Mouse (Mus musculus): Measurements from ENCODE around the gene Gm11027.
"Not testable (repeated sequence)": the region's sequence is repeated elsewhere in the genome, so short reads cannot be mapped to it uniquely, and the experiment has no call there.

Gm11027 gene

DNA sequence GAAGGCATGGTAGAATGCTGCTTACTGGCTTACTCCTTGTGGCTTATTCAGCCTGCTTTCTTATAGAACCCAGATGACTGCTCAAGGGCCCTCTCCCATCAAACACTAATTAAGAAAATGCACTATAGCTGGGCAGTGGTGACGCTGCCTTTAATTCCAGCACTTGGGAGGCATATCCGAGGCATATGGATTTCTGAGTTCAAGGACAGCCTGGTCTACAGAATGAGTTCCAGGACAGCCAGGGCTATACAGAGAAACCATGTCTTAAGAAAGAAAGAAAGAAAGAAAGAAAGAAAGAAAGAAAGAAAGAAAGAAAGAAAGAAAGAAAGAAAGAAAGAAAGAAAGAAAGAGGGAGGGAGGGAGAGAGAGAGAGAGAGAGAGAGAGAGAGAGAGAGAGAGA, at the start of gene Gm11027:
Gene Gm11027 (plus strand): TSS at position 301 of the 400 bp plus-strand sequence.
- not testable (repeated sequence) for DNase-seq (ENCODE audit: low spot score in 2 of 2)

DNA sequence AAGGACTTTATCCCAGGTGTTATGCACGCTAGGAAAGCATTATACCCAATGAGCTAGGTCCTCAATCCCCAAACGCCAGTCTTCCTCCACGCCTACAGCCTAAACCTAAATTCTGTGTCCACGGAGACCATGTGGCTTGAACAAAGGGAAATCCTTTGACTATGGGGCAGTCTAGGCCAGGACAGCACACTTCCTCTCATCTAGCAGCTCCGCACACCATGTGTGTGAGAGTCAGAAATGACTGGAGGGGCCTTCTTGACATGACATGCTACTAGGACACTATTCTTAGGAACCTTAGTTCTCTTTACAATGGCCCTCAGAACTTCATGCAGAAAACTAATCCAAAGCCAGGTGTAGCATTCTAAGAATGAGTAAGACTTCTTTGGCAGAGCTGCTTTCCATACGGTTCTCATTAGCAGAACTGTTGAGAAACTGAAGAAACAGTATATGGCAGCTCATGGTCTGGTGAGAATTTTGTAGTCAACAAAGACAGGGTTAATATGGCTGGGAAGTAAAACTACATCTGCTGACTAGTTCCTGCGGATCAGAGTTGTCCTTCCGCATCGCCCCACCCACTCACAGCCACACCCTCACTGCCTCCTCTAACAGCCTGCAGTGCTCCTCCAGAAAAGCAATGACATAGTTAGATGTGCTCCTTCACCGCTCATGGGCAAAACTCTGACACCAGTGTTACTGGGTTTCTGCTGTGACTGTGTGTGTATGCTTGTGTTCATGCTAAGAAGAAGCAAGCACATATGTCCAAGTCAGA, 48.7 kb upstream of the Gm11027 start:
- no peak for DNase-seq (ENCODE audit: low spot score in 2 of 2)

DNA sequence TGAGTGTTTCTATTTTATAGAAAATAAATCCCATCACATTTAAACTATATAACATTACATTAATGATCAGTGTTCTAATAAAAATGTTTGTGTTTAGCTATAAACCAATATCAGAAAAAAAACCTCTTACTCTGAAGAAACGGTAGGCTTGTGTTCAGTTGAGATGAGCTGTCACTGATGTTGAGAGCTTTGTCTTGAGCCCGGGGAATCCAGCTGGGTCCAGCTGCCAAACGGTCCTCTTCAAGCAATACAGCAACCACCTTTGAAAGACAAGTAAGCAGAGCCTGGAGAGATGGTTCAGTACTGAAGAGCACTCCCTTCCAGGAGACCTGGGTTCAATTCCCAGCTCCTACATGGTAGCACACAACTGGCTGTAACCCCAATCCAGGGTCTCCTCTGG, 45.7 kb upstream of the Gm11027 start:
- DNase-seq (ENCODE audit: low spot score in 2 of 2), result no peak

DNA sequence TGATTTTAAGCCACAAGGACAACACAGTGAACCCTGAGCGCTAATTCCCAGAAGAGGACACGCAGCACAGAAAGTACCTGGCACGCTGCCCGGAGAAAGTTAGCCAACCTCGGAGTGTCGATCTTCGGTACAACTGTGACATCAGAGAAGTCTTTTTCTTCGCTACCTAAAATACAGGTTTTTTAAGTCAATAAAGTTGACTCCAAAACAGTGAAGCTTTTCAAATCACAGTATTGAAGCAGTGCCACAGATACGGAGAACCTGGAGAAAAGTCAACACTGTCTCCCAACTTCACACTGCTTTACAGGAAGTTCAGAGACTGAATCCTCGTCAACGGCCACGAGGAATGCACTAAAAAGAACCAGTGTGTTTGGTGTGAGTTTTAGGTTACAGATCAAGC, 43.6 kb upstream of the Gm11027 start:
- DNase-seq (ENCODE audit: low spot score in 2 of 2), result no peak

DNA sequence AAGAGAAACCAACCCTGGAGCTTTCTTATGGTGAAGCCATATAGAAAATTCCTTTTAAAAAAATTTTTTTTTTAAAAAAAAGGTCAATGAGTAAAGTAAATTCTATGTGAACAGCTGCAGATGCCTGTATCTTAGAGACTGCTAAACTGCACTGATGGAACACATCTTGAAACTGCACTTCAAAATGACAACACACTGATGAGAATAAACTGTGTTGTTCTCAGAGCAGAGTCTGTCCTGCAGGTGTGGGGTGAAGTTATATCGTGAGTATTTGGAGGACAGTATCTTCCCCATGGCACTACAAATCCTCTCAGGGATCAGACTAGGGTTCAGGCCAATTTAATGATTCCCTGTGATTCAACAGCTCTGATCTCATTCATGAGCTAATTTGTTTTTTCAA, 43.1 kb upstream of the Gm11027 start:
- no peak for DNase-seq (ENCODE audit: low spot score in 2 of 2)

DNA sequence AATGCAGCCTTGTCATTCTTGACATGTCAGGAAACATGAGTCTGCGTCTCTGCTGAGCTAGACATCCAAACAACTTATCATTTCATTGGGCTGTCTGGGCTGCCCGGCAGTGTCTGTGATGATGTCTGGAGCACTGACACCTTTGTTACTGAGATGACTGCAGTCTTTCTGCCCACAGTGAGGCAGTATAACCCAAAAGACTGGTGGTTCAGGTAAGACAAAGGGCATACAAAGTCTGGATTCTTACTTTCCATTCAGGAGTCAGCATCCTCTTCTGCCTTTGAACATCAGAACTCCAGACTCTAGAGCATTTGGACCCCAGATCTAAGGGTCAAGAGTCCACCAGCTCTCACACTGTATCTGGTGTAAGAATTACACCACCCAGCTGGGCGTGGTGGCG, 39.8 kb upstream of the Gm11027 start:
- DNase-seq (ENCODE audit: low spot score in 2 of 2), result no peak

DNA sequence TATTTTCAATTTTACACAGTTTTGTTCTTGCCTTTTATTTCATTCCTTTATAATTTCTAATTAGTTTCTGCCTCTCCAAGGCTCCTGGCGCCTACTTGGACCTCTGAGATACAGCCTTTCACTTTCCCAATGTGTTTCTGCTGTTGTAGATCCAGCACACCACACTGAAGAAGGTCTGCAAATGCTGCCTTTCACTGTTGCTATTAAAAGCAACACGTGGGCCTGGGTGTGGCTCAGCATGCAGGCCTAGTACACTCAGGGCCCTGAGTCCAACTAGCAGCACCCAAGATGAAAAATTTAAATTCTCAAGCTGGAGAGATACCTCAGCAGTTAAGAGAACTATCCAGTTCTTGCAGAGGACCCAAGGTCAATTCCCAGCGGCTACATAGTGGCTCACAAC, 38.5 kb upstream of the Gm11027 start:
- no peak for DNase-seq (ENCODE audit: low spot score in 2 of 2)

DNA sequence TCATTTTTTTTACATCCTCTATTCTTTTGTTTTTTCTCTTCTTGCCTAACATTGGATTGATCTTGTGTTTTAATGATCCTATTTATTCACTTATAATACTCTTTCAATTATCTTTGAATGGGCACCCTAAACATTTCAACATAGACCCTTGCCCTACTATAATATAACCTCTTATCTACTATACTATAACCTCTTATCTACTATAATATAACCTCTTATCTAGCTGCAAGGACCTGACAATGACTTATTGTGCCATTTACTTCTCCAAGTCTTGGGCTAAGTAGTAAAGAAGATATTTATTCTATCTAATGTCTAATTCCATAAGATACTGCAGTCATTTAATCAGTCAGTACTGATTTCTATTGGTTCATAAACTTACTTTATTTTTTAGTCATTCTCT, 36.8 kb upstream of the Gm11027 start:
- DNase-seq (ENCODE audit: low spot score in 2 of 2), result no peak

DNA sequence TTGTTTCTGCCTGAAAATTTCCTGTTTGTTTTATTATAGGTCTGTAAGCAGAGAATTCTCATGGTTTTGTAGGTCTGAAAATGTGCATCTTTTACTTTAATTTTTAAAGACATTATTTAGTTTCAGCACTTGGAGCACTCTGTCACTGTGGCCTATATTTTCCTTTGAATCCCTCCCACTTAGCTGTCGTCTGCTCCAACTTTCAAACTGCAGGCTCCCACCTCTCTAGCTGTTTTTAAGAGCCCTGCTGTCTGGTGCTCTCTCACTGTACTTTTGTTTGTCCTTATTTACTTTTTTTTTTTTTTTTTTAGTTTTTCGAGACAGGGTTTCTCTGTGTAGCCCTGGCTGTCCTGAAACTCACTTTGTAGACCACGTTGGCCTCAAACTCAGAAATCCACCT, 36.4 kb upstream of the Gm11027 start:
- no peak for DNase-seq (ENCODE audit: low spot score in 2 of 2)

DNA sequence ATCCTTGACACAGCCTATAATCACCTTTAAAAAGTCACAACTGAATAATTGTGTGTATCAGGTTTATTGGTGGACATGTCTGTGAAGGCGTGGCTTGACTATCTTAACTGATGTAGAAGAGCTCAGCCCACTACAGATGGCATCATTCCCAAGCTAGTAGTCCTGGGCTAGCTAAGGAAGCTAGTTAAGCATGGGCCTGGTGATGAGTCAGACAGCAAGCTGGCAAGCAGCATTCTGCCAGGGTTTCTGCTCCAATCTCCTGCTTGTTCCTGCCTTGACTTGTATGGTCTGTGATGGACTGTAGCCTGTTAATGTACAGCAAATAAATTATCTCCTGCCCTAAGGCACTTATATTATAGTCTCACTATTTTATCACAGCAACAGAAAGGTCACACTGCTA, 30.6 kb upstream of the Gm11027 start:
- DNase-seq (ENCODE audit: low spot score in 2 of 2), result peak in 1 of 2 experiments; percentile 29

DNA sequence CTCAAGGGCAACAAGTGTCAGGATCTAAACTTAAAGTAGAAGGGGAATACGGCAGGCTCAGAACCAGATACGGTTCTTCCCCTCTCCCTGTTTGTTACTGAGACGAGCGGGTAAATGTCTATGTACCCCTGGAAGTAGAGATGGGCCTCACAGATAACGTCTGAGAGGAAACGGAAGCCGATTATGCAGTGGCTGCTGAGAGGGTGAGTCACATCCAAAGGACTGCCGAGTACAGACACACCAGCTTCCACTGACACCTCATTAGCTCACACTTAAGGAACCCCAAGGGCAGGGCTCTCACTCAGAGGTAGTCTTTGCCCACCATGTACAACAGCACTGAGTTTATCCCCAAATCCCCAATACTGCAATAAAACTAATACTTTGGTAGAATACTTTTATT, 20.5 kb upstream of the Gm11027 start:
- no peak for DNase-seq (ENCODE audit: low spot score in 2 of 2)

DNA sequence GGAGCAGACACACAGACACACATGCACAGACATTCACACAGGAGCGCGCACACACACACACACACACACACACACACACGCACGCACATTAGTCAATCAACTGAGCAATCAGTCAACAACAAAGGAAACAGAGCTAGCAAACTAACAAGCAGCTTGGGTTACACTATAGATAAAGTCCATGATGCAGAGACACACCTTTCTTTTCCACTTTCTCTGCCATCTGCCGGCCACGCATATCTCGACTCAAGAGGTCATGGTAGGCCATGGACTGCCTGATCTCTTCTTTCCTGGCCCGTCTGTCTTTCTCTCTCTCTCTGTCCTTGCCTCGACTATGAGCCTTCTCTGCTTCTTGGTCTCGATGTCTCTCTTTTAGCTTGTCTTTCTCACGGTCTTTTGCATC, 19.6 kb upstream of the Gm11027 start:
- no peak for DNase-seq (ENCODE audit: low spot score in 2 of 2)

DNA sequence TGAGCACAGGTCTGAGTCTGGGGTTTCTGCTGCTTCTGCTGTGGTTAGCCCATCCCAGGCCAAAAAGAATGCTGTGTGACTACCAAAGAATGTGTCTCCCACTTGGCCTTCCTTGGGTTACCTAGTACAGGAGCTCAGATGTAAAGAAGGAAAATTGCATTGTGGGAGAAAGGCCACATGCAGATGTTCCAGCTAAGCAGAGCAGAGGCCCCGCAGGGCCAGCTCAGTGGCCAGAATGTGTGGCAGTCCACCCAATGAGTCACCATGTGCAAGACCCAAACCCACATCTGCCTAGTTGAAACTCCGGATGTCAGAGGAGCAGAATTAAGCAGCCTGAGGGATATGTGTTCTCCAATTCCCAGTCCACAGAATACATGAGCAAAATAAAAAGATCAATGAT, 16.9 kb upstream of the Gm11027 start:
- no peak for DNase-seq (ENCODE audit: low spot score in 2 of 2)

DNA sequence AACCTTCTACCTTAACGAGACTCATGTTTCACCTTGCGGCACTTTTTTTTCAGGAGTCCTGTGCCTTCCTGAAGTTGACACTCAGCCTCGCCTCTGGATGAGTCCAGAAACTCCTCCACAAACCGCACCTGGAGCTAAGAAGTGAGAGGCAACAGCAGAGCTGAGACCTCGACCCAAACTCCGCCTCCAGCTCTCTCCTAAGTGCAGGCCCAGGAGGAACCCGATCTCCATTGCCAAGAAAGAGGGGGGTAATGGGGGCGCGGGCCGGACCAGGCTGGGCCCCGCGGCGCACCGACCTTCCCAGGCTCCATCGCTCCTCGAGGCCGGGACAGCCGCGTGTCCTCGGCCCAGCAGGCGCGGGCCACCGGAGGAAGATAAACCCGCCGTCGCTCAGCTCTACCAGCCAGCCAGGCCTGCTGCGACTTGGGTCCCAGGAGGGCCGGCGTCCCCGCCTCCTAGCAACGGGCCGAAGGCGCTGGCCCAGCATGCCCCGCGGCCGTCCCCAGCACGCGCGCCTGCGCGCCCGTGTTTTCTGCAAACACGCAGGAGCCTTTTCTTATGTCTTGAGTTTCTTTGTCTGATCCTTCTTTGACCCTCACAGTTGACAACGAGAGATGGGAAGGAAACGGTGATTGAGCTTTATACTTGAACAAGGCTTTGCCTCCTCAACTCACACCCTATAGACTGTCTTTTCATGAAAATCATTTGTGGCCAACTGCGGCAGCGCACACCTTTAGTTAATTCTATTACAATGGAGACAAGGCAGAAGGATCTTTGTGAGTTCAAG, 12.4 kb upstream of the Gm11027 start, which contains the start of gene Wdr60:
Gene Wdr60 (minus strand): TSS at position 468 of the 787 bp plus-strand sequence.
- peak; percentile 85 to 91 for DNase-seq (ENCODE audit: low spot score in 2 of 2)

DNA sequence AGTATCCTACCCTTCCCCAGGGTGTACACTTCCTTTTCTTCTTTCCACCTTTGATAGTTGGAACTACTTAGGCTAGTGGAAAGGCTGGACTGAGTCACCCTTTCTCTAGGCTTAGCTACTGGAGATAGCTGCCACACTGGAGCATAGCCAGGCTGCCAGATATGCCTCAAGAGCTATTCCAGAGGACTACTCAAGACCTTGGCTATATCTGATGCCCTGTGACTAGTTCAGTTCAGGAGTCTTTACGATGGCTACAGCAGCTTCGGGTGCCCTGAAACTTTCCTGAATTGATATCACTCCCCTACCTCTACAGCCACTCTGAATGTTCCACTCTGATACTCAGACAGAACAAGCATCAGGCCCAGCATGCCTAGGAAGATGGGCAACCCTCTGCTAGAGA, 10.4 kb upstream of the Gm11027 start:
- DNase-seq (ENCODE audit: low spot score in 2 of 2), result no peak

DNA sequence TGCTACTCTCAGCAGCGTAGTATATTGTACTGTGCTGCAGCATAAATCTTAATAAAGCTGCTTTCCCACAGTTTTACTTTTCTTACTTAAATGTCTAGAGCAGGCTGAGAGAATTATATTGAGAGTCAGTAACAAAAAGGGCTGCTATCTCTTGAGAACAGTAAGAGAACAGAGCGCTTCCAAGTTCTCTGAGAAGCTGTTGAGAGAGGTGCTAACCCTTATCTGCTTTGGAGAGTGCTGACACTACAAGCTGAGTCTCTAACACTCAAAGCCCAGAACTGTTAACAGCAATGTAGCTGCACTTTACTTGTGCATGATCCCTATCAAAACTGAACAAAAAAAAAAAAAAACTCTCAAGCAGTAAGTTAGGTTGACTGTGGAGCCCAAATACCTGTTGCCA, 9.9 kb upstream of the Gm11027 start:
- DNase-seq (ENCODE audit: low spot score in 2 of 2), result no peak

DNA sequence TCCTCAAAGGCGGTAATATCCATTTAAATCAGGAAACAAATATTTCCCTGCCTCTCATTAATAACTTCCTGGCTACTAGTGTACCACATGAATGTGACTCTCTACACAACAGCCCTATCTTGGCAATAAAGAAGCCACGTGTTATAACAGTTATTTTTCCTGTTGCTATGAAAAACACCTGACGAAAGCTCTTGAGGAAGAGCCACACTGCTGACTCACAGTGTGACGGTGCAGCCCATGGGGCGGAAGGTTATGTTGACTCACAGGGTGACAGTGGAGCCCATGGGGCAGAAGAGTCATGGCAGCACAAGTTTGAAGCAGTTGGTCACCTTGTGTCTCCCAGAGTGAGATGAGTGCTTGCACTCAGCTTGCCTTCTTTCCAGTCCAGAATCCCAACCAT, 5.7 kb upstream of the Gm11027 start:
- DNase-seq (ENCODE audit: low spot score in 2 of 2), result no peak

DNA sequence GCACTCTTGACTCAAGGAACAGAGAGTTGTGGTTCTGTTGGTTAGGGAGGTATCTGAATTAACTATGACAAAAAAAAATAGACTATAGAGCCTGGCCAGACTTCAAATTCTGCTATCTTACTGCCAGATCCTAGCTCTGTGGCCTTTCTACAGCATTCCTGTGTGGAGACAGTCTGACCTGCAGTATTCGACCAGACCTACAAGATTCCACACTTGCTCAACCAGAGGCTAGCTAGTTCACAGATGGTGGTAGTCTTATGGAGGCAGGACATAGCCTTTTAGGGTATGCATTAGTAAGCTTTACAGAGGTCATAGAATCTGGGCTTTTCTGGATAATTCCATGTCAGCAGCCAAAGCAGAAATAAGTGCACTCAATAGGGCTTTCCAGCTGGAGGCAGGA, 4.6 kb upstream of the Gm11027 start:
- DNase-seq (ENCODE audit: low spot score in 2 of 2), result no peak

DNA sequence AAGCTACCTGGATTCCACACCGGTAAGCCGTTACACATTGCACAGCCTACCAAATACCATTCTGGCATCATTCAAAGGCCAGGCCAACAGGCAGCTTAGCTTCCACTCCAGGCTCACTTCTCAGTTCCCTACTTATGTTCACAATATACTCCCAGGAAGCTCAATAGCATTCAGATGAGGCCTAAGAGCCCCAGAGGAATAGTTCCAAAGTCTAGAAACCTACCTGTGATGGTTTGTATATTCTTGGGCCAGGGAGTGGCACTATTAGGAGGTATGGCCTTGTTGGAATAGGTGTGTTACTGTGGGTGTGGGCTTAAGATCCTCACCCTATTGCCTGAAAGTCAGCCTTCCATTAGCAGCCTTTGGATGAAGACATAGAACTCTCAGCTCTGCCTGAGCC, 4.1 kb upstream of the Gm11027 start:
- DNase-seq (ENCODE audit: low spot score in 2 of 2), result no peak

DNA sequence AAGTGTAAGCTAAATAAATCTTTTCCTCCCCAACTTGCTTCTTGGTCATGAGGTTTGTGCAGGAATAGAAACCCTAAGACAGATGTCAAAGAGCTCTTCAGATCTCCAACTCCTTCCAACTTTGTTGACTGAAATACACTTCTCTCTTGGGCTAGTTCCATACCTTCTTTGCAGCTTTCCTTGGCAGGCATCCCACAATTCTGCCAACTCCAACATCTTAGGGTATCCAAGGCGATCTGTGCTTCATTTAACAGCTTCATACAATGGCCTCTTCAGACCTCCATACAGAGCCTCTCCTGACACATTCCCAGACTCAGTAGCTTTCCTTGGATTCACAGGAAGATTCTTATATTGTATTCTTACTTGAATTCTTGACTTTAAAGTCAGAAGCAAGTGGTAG, 1.5 kb upstream of the Gm11027 start:
- DNase-seq (ENCODE audit: low spot score in 2 of 2), result no peak

DNA sequence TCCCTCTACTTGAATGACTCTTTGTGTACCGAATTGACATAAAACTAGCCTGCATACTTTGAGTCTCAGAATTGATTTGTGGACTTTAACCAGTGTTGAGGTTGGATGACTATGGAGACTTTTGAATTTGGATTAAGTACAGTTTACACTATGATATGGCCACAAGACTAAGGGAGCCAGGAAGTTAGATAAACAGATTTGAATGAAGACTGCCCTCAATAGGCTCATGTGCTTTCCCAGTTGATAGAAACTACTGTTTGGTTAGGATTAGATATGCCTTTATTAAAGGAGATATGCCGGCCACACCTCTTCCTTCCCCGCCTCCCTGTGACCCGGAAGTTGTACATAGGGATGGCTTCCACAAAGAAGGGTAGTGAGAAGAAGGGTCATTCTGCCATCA, 445 bp downstream of the Gm11027 start:
- no peak for DNase-seq (ENCODE audit: low spot score in 2 of 2)

DNA sequence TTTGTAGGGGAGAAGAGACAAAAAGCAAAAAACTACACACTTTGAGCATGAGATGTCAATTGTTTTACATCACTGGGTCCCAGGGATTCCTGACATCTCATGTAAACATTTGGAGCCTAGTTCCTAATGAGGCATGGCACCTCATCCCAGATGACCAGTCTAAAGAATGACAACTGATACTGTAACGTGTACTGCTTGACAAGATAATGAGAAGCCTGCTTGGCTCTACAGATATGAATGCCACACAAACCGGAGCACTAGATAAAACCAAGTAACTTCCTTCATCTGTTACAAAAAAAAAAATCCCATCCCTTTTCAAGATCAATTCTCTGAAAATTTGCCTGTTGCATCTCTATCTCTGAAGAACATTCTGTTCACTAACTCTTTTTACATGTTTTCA, 1.8 kb downstream of the Gm11027 start:
- no peak for DNase-seq (ENCODE audit: low spot score in 2 of 2)

DNA sequence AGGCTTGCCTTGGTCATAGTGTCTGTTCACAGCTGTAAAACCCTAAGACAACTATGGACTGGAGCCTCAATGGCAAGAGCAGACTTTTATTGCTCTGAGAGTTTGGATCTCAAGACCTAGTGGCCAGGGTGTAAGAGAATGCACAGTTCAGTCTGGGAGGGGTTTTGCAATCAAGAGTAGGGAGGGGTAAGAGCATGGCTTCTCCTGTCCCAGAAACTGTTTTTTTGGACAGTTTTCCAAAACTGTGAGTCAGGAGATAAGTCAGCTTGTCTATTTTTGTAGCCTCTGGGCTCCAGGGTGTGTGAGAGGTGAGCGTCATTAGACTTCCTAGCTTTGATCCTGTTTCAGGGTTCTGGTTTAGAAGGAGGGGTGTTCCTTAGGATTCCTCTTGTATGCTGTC, 3.4 kb downstream of the Gm11027 start:
- DNase-seq (ENCODE audit: low spot score in 2 of 2), result no peak

Data from right cerebral cortex, adult 2 months (tissue).